Mouse (Mus musculus) thymus, adult 2 months (tissue): ENCODE data around the gene Tenm4. TPM values are rescaled to one million over a fixed set of nuclear protein-coding genes. Genes with fewer than 3 reads are reported as not detected.

Experiments
- DNase-seq: peaks from one replicate; pipeline ENCODE4 v3.0.0; 2021
- H3K27ac ChIP-seq: fragments of 200-500 bp; 2 replicates; pipeline ENCODE4 v1.5.1; 2012; ENCODE audit warnings: low read length, control low read depth; ENCODE audit not compliant: control insufficient read depth, insufficient read depth
- H3K27me3 ChIP-seq: fragments of 200-500 bp; 2 replicates; pipeline ENCODE4 v1.6.1; 2012; ENCODE audit warnings: mild to moderate bottlenecking, low read length, moderate library complexity, mixed read lengths; ENCODE audit not compliant: control insufficient read depth, insufficient read depth
- H3K36me3 ChIP-seq: fragments of 200-500 bp; 2 replicates; pipeline ENCODE4 v1.6.1; 2012; ENCODE audit warnings: mild to moderate bottlenecking, low read length, moderate library complexity; ENCODE audit not compliant: control insufficient read depth, insufficient read depth
- H3K4me1 ChIP-seq: fragments of 200-500 bp; replicated peaks from 2 replicates; pipeline ENCODE4 v1.6.1; 2012; ENCODE audit warnings: low read length; ENCODE audit not compliant: control insufficient read depth, insufficient read depth
- H3K4me3 ChIP-seq: fragments of 200-500 bp; 2 replicates; pipeline ENCODE4 v1.5.1; 2012; ENCODE audit warnings: mild to moderate bottlenecking, low read length, control low read depth, moderate library complexity; ENCODE audit not compliant: control insufficient read depth, insufficient read depth
- CTCF ChIP-seq: fragments of 200-500 bp; IDR thresholded peaks from 2 replicates; pipeline ENCODE4 v1.5.1; 2012; ENCODE audit warnings: mild to moderate bottlenecking, control low read depth, low read length, moderate library complexity, borderline replicate concordance; ENCODE audit not compliant: control insufficient read depth, poor library complexity, insufficient read depth; ENCODE audit errors: extremely low read depth
- POLR2A ChIP-seq: fragments of 200-500 bp; IDR thresholded peaks from 2 replicates; pipeline ENCODE4 v1.6.1; 2012; ENCODE audit warnings: mild to moderate bottlenecking, low read length, control low read depth, moderate library complexity; ENCODE audit not compliant: control insufficient read depth, poor library complexity, insufficient read depth; ENCODE audit errors: extremely low read depth
- WGBS: fragments of 180-500 bp; shearing (Covaris S2); methylation state at CpG from one replicate; pipeline ENCODE4 v1.1.7; 2018; 5-methylcytosine and 5-hydroxymethylcytosine counted together
- polyA plus RNA-seq: library from polyadenylated mRNA; depleted of rRNA; stranded (reverse); fragments of >200 nt; gene quantifications from 2 replicates; pipeline ENCODE4 v1.2.3, GENCODE M21; 2012

Gene Tenm4
- polyA plus RNA-seq, 1 experiment: 2.7 TPM

- no peaks in the 10 kb centered on the region for H3K27me3 ChIP-seq
- no peaks in the 10 kb centered on the region for H3K4me1 ChIP-seq
- TF ChIP-seq POLR2A: no peak
- TF ChIP-seq CTCF: no peak
- no peaks in the 10 kb centered on the region for H3K36me3 ChIP-seq
- H3K4me3 ChIP-seq: no peak overlapping the region
- no peak for DNase-seq
- WGBS: 90% methylated on average over 6 of the region's 6 CpGs
- H3K27ac ChIP-seq: no peak overlapping the region
These were observed 64.8 kb downstream of the Tenm4 start for GRCm38 (mm10) chr7:96235847-96236246.

GRCm38 (mm10) chr7:96240661-96241060, 69.6 kb downstream of the Tenm4 start:
- no peak for TF ChIP-seq POLR2A
- no peak for DNase-seq
- Histone ChIP-seq H3K27me3 (no peaks in the 10 kb centered on the region), H3K36me3 (no peaks in the 10 kb centered on the region), H3K4me1 (no peaks in the 10 kb centered on the region), H3K27ac (no peak overlapping the region), H3K4me3 (no peak overlapping the region)
- WGBS: 62% methylated on average over 2 of the region's 2 CpGs

GRCm38 (mm10) chr7:96242328-96243185, 71.5 kb downstream of the Tenm4 start:
- Histone ChIP-seq H3K36me3 (no peaks in the 10 kb centered on the region), H3K27me3 (no peaks in the 10 kb centered on the region), H3K27ac (no peak overlapping the region), H3K4me1 (no peaks in the 10 kb centered on the region), H3K4me3 (no peak overlapping the region)
- TF ChIP-seq CTCF (no peak), POLR2A (no peak)
- WGBS: 76% methylated on average over 4 of the region's 4 CpGs
- no peak for DNase-seq

- Histone ChIP-seq H3K4me3 (no peak overlapping the region), H3K27ac (no peak overlapping the region), H3K36me3 (no peaks in the 10 kb centered on the region), H3K4me1 (no peaks in the 10 kb centered on the region), H3K27me3 (no peaks in the 10 kb centered on the region)
- 93% methylated on average over 1 of the region's 1 CpGs for WGBS
- DNase-seq: no peak
- TF ChIP-seq CTCF (no peak), POLR2A (no peak)
These were observed 73.8 kb downstream of the Tenm4 start for GRCm38 (mm10) chr7:96244796-96245195.

- Histone ChIP-seq H3K4me1 (no peaks in the 10 kb centered on the region), H3K27ac (no peak overlapping the region), H3K36me3 (no peaks in the 10 kb centered on the region), H3K27me3 (no peaks in the 10 kb centered on the region), H3K4me3 (no peak overlapping the region)
- no peak for DNase-seq
- WGBS: 80% methylated on average over 6 of the region's 6 CpGs
- TF ChIP-seq CTCF: no peak
- no peak for TF ChIP-seq POLR2A
These were observed 88.6 kb downstream of the Tenm4 start for GRCm38 (mm10) chr7:96259630-96260029.

GRCm38 (mm10) chr7:96262182-96262581, 91.1 kb downstream of the Tenm4 start:
- H3K4me3 ChIP-seq: no peak overlapping the region
- no peak overlapping the region for H3K27ac ChIP-seq
- no peaks in the 10 kb centered on the region for H3K36me3 ChIP-seq
- DNase-seq: no peak
- TF ChIP-seq CTCF: no peak
- TF ChIP-seq POLR2A: no peak
- no peaks in the 10 kb centered on the region for H3K4me1 ChIP-seq
- H3K27me3 ChIP-seq: no peaks in the 10 kb centered on the region

- H3K27ac ChIP-seq: no peak overlapping the region
- no peaks in the 10 kb centered on the region for H3K4me1 ChIP-seq
- DNase-seq: no peak
- no peak overlapping the region for H3K4me3 ChIP-seq
- WGBS: 96% methylated on average over 1 of the region's 1 CpGs
- H3K27me3 ChIP-seq: no peaks in the 10 kb centered on the region
- TF ChIP-seq POLR2A (no peak), CTCF (no peak)
- H3K36me3 ChIP-seq: no peaks in the 10 kb centered on the region
These were observed 94.9 kb downstream of the Tenm4 start for GRCm38 (mm10) chr7:96265941-96266340.
